Mouse (Mus musculus): Measurements from ENCODE around the gene Casc4. TPM values are rescaled to one million over a fixed set of nuclear protein-coding genes. Genes with fewer than 3 reads are reported as not detected.

Gene Casc4
- polyA plus RNA-seq, 1 experiment from 2014 or later: 14.5 TPM

DNA sequence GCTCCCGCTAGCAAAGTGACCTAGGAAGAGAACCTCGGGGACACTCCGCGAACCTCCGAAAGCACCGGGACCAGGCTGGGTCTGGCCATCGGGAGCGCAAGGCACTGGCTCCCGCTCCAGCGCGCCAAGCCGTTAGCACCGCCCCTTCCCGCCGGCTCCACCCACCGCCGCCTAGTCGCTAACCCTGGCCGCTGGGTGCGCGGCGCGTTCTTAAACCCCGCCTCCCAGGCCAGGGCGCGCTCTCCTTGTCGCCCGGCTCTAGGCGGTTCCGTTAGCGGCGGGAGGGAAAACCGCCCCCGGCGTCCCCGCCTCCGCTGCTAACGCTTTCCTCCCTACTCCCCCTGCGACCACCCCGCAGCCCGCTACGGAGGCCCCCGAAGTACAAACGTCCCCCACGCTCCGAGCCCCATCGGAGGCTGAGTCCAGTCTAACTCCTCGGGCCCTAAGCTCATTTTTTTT lies 89.0 kb downstream of the Casc4 start, which contains the start of the genes Ctdspl2 and Mageb3:
Gene Ctdspl2 (plus strand): TSS at position 237 of the 459 bp plus-strand sequence.
Gene Mageb3 (minus strand): TSS at position 328 of the 459 bp plus-strand sequence.
- ATAC-seq (ENCODE audit: insufficient read depth, low FRiP score): peak; percentile 98
- H3K9me3 ChIP-seq (replicated peaks; ENCODE audit: control insufficient read depth, low read length): no peaks in the 10 kb centered on the region
- no peaks in the 10 kb centered on the region for H3K36me3 ChIP-seq (ENCODE audit: control insufficient read depth, insufficient read depth, low read length)
- peaks cover 15% of the 10 kb centered on the region for H3K4me1 ChIP-seq (ENCODE audit: control insufficient read depth, insufficient read depth, low read length)
- no peaks in the 10 kb centered on the region for H3K27me3 ChIP-seq (ENCODE audit: control insufficient read depth, insufficient read depth, low read length)
- H3K9ac ChIP-seq (ENCODE audit: low read length): peak within 1 kb of the TSS; percentile 97
- H3K4me2 ChIP-seq (ENCODE audit: low read depth, low read length): peak within 1 kb of the TSS; percentile 70
- WGBS: under 1% methylated on average over 46 of the region's 48 CpGs
- peak within 1 kb of the TSS; percentile 97 for H3K27ac ChIP-seq (ENCODE audit: low read length)
- peak within 1 kb of the TSS; percentile 98 for H3K4me3 ChIP-seq (replicated peaks; ENCODE audit: low read length)

DNA sequence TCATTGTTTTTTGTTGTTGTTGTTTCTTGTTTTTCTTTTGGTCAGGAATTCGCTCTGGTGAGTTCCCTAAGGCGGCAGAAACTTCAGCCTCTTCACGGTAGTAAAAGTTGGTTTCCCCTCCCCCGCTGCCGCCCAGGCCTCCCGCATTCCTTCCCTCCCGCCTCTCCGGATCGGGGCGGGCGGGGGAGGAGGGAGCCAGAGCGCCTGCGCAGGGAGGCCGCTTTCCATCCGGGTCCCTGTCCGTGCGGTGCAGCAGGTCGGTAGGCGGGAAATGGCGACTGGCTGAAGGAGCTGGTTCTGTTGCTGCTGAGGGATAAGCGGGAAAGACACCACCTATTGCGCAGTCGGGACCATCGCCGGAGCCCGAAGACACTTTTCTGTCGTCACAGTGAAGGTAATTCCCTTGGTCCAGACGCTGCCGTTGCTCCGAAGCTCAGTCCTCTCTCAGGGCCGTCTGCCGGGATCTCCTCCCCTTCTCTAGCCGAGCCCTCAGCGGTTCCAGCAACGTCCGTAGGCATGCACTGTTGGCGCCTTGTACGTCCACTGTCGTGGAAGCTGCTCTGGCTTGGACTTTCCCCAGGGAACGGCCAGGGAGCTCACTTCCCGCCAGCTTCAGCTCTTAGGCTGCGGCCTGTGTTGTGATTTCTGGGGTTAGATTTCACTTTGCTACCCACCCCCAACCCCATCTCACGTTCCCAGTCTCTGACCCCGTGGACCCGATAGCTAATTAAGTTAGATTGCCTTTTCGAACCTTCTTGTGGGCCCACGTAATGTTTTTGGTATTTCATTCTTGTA lies 89.7 kb downstream of the Casc4 start:
- Histone ChIP-seq H3K4me1 (ENCODE audit: control insufficient read depth, insufficient read depth, low read length) (peaks cover 15% of the 10 kb centered on the region), H3K27me3 (ENCODE audit: control insufficient read depth, insufficient read depth, low read length) (no peaks in the 10 kb centered on the region), H3K9me3 (replicated peaks; ENCODE audit: control insufficient read depth, low read length) (no peaks in the 10 kb centered on the region), H3K4me2 (ENCODE audit: low read depth, low read length) (peak overlapping the region; percentile 70), H3K9ac (ENCODE audit: low read length) (peak overlapping the region; percentile 97), H3K36me3 (ENCODE audit: control insufficient read depth, insufficient read depth, low read length) (no peaks in the 10 kb centered on the region), H3K4me3 (replicated peaks; ENCODE audit: low read length) (peak overlapping the region; percentile 98), H3K27ac (ENCODE audit: low read length) (peak overlapping the region; percentile 97)
- WGBS: under 1% methylated on average over 47 of the region's 47 CpGs
- peak; percentile 94 for ATAC-seq (ENCODE audit: insufficient read depth, low FRiP score)

DNA sequence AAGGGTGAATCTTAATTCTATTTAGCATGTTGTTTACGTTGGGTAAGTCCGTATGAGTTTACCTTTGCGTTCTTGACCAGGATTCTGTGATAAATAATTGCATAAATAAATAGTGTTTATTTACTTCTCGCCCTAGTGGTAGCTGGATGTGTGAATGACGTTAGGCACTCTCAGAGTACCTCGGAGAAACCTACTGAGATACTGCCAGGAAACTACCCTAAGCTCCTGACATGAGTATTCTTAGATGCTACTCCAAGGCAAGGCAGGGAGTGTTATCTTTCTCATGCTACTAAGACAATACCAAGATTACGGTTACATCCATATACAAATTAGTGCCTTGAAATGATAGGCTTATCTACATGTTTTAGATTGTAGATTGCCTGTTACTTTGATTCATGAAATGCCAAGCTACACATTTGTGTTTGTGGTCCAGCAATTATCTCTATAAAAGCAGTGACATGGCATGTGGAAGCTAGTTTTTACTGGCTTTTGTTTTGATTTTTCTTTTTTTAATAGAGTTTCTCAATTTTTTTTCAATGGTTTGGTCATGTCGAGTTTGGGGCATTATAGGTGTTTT lies 90.5 kb downstream of the Casc4 start:
- Histone ChIP-seq H3K4me2 (ENCODE audit: low read depth, low read length) (peak overlapping the region; percentile 67), H3K36me3 (ENCODE audit: control insufficient read depth, insufficient read depth, low read length) (no peaks in the 10 kb centered on the region)
- WGBS: 5% methylated on average over 8 of the region's 8 CpGs

More for the DNA sequence above, 90.5 kb downstream of the Casc4 start:
- Histone ChIP-seq H3K27ac (ENCODE audit: low read length) (peak overlapping the region; percentile 97; the same call in 1 of the 2 replicates), H3K27me3 (ENCODE audit: control insufficient read depth, insufficient read depth, low read length) (no peaks in the 10 kb centered on the region), H3K9ac (ENCODE audit: low read length) (peak overlapping the region; percentile 97), H3K9me3 (replicated peaks; ENCODE audit: control insufficient read depth, low read length) (no peaks in the 10 kb centered on the region), H3K4me1 (ENCODE audit: control insufficient read depth, insufficient read depth, low read length) (peaks cover 15% of the 10 kb centered on the region), H3K4me3 (replicated peaks; ENCODE audit: low read length) (peak overlapping the region; percentile 98)
- no peak for ATAC-seq (ENCODE audit: insufficient read depth, low FRiP score)

Other genes with a start within 250 kb of the Casc4 start
- gene Frmd5, start 59.9 kb upstream of the Casc4 start, polyA plus RNA-seq (2015; fragmentation: Nextera tagmentation; extraction: Ambion mirVana): 3.6 and 3.8 TPM in 2 replicates
- gene Ctdspl2, start 89.0 kb downstream of the Casc4 start, polyA plus RNA-seq (2015; fragmentation: Nextera tagmentation; extraction: Ambion mirVana): 41.3 and 49.1 TPM in 2 replicates
- gene Mageb3, start 89.1 kb downstream of the Casc4 start, polyA plus RNA-seq (2015; fragmentation: Nextera tagmentation; extraction: Ambion mirVana): 0.05 and 0.09 TPM in 2 replicates
- gene Eif3j1, start 161.6 kb downstream of the Casc4 start, polyA plus RNA-seq (2015; fragmentation: Nextera tagmentation; extraction: Ambion mirVana): 8.9 and 9.5 TPM in 2 replicates

All from stomach, embryonic 16.5 days (tissue).